Mouse (Mus musculus): ENCODE data around the gene D130043K22Rik.

- no peak for TF ChIP-seq FLI1 (IDR thresholded peaks at IDR 0.05; ENCODE audit: low read length)
- TF ChIP-seq GATA1 (IDR thresholded peaks at IDR 0.05; ENCODE audit: borderline replicate concordance, low read length): no peak
These were observed 43.5 kb upstream of the D130043K22Rik start, which contains the start of gene BC005537 for GRCm38 (mm10) chr13:24801308-24801921.

All from megakaryocyte, embryonic 14.5 days (primary cell).